Mouse (Mus musculus) C2C12 (cell line): ENCODE measurements around the gene Enox1.

Experiments used
- CTCF ChIP-seq: IDR thresholded peaks from one replicate; pipeline ENCODE4 v1.5.1; 2011; ENCODE audit not compliant: control insufficient read depth, insufficient read depth, insufficient read length
- MAX ChIP-seq: IDR thresholded peaks from one replicate; pipeline ENCODE4 v1.6.1; 2011; ENCODE audit warnings: mild to moderate bottlenecking, control low read depth
- USF1 ChIP-seq: IDR thresholded peaks from one replicate; pipeline ENCODE4 v1.6.1; 2011; ENCODE audit warnings: low read depth, mild to moderate bottlenecking, control low read depth, moderate library complexity

GRCm38 (mm10) chr14:77533638-77534037 is 377.1 kb downstream of the Enox1 start:
- no peak for TF ChIP-seq CTCF
- no peak for TF ChIP-seq MAX
- no peak for TF ChIP-seq USF1
